Mouse (Mus musculus) urinary bladder, postnatal 25 days (tissue): ENCODE data around the gene Pex3.

Experiments used
- DNase-seq: peaks from one replicate; pipeline ENCODE4 v3.0.0; 2022; ENCODE audit warnings: low spot score

The Pex3 gene

GRCm38 (mm10) chr10:13552646-13553497 lies at the start of gene Pex3, which contains the start of gene Adat2:
Pex3 (minus strand) TSS chr10:13553142.
Adat2 (plus strand) TSS chr10:13552894.
- peak; percentile 88 for DNase-seq

GRCm38 (mm10) chr10:13600926-13601325 lies 48.0 kb upstream of the Pex3 start:
- no peak for DNase-seq

GRCm38 (mm10) chr10:13597491-13597890 lies 44.5 kb upstream of the Pex3 start:
- no peak for DNase-seq

DNA sequence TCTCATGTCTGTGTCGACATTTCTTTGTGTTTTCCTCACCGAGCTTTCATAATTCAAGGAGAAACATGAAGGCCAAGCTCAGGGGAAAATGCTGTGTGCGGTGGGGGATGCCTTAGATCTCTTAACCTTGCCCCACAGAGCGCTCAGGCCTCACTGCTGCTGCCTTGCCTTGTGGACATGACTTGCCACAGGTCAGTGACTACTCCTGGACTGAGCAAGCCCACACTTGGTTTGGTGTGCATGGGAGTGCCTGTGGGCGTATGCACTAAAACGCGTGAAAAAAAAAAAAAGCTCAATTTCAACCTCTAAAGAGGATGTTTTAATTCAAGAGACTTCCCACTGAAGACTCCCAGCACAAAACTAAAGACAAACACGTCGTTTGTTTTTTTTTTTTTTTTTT lies 43.9 kb upstream of the Pex3 start:
- no peak for DNase-seq

DNA sequence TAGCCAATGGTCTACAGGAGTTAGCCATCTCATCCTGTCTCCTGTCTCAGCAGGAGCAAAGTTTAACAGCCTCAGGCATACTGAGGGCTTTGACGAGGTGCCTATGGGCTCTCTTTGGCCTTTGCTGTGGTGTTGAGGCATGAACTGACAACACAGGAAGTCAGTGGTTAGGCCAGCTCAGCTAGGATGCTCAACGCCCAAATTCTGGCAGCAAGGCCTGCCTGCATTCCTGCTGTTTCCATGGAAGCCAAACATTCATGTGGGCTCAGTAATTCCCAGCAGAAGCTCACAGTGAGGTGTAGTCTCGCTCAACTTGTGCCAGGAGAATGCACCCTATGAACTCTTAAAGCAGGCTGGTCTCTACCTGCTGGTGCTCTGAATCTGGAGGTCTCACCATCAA lies 43.1 kb upstream of the Pex3 start:
- DNase-seq: no peak

GRCm38 (mm10) chr10:13593529-13593928 lies 40.6 kb upstream of the Pex3 start:
- no peak for DNase-seq

- DNase-seq: no peak
These were observed 39.3 kb upstream of the Pex3 start for GRCm38 (mm10) chr10:13592196-13592595.

GRCm38 (mm10) chr10:13587914-13588313 lies 35.0 kb upstream of the Pex3 start:
- no peak for DNase-seq

- no peak for DNase-seq
These were observed 24.2 kb upstream of the Pex3 start for GRCm38 (mm10) chr10:13577123-13577522.

DNA sequence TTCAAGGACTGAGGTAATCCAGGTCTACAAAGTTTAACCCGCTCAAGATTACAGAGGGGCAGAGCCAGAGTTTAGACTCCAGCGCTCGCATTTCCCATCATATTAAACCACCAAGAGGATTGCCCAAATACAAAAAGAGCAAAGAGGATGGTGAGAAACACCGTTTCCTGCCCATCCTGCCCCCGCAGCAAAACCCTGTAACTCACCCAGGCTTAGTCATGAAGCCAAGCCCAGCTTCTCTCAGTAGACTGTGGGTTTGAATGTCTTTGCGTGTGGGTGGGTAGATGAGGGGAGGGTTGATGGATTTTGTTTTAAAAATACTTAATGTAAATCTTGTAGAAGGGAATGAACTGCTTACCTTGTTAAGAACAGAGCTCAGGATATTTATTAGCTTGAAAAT lies 19.5 kb upstream of the Pex3 start:
- DNase-seq: no peak

DNA sequence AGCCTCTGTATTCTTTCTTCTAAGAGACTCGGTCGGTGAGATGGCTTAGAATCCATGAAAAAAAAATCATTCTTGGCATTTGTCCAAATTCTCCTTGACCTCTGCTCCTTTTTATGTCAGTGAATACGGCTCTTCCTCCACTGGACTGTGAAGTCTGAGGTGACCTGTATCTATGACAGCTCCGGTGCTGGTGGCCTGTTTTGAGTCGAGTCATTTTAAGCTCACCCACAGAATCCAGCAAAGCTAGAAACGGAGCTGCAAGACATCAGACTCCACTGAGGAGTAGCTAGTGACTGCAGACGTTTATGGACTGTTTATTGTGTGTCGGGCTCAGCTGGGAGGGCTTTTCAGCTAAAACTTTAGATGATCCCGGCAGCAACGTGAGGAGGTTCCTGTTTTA lies 19.1 kb upstream of the Pex3 start:
- DNase-seq: no peak

DNA sequence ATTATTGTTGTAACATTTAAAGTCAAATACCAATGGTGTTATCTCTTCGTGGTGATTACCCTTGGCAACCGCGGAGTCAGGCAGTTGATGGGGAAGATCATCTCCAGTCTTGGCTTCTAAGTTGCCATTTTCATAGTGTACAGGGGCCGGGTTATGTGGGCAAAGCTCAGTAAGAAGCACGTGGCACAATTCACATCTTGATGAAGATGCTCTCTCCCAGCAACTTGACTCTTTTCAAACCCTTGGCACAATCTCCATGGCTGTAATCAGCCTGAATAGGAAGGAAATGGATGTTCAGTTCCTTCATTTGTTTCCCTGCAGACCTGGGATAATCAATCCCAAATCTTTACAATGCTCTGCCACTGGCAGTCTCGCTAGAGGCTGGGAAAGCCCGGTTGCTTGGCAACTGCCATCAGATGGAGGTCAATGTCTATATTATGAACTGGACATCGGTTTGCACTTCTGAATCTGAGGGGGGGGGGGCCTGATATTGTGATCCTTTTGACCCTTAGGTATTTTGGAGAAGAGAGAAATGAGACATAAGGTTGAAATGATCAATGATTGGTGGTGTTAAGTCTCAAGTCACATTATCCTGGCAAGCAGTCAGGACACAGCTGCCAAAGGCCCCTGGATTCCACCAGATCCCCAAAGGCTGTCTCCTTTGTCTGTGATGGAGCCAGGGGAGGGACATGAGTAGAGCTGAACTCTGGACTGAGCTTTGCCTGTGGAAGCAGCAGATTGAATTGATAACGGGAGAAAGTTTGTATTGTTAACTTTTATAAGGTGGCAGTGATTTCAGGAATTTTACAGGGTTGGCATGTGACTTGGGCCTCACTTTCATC lies 18.0 kb upstream of the Pex3 start:
- DNase-seq: no peak

- no peak for DNase-seq
These were observed 16.9 kb upstream of the Pex3 start for GRCm38 (mm10) chr10:13569818-13570217.

DNA sequence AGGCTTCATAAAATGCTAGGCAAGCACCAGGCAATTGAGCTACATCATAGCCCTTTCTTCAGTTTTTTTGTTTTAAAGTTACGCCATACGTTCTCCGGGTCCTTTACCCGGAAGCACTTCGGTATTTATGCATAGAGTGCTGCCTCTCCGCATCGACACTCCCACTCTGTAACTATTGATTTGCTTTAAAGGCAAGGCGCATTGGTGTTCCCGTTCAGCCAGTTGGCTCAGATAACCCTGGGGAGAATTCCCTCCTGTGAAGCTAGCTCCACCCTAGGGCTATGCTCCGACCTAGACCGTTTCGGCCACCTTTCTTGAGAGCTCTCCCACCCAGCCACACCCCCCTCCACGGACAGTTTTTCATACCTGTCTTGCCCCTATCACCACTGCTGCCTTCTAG lies 13.5 kb upstream of the Pex3 start:
- no peak for DNase-seq

- DNase-seq: no peak
These were observed 12.1 kb upstream of the Pex3 start for GRCm38 (mm10) chr10:13565080-13565448.

DNA sequence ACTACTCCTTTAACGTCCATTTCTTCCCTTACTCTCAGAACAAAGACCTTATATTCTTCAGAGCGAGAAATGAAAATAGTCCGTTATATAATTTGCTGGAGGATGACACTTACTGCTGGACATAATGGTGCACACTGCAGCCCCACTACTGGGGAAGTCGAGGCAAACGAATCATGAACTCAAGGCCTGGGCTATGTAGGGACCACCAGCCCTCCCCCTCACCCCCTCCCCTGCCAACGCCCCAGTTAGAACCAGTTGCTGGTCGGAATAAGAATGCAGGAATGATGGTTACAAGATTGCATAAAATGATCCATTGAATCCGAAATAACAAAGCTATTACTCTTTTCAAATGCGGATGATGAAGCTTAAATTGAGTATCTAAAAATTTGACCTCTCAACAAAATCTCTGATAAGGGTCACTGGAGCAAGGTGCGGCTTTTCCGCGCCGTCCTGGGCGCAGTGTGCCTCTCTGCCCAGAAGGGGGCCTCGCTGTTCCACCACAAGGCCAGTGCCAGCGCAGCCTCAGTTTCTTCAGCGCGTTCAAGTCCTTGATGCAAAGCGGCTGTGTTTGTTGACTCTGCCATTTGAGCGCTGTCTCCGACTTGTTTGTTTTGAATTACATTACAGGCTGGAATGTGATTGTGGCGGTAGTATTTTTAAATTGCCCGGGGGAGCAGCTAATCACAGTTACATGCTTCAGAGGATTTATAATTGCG lies 11.6 kb upstream of the Pex3 start:
- DNase-seq: peak; percentile 68

DNA sequence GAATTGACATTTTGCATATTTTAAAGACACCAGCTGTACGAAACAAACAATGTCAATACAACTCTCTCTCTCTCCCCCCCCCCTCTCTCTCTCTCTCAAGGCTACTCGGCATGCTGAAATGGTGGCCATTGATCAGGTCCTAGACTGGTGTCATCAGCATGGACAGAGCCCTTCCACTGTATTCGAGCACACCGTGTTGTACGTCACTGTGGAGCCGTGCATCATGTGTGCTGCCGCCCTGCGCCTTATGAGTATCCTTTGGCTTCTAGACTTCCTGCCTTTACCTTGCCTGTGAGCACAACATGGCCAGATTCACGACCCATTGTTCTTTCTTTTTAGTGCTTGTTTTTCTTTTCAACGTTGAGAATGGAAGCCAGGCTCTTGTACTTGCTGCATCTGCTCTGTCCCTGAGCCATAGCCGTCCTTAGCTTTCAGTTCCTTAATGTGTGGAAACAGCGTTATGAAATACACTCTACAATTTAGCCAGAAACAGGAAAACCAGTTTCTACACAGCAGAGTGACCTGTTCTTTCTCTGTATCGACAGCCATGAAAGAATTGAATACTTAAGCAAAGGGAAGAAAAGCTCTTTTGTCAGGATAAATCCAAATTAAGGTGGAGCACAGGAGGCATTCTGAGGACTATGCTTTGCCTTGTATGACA lies 7.2 kb upstream of the Pex3 start:
- DNase-seq: no peak

DNA sequence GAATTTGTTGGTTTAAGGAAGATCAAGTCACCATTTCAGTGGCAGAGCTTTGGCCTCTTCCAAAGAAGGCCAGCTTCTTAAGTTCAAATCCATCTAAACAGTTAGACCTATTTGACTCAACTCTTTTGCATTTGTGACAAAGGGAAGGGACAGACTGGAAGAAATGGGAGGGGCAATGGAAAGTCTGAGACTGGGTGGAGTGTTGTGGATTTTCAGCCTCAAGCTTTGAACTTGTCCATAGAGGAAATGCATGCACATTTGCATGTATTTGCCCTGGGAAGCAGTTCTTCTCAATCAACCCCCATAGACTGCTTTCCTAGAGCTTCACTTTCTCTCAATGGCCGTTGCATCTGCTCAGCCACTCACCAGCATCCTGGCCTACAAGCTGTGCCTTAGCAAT lies 1.4 kb upstream of the Pex3 start:
- no peak for DNase-seq

DNA sequence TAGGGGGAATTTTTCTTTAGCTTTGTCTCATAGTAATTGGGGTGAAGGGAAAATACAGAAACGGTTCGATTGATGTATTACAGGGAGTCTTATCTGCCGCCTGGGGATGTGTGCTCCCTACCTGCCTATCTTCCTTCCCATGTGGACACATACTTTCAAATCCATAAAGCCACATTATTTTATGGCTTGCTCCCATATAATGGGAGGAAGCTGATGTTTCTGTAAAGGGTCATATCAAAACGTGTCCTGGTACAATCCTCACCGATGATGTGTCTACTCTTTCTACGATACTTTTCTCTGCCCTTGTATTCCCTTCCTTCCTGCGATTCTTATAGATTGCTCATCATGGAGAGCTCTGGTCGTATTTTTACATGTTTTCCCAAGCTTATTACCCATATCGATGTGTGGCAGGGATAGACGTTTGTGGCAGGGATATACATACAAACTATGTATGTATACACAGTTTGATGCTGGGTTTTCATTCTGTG lies 600 bp upstream of the Pex3 start:
- DNase-seq: no peak

DNA sequence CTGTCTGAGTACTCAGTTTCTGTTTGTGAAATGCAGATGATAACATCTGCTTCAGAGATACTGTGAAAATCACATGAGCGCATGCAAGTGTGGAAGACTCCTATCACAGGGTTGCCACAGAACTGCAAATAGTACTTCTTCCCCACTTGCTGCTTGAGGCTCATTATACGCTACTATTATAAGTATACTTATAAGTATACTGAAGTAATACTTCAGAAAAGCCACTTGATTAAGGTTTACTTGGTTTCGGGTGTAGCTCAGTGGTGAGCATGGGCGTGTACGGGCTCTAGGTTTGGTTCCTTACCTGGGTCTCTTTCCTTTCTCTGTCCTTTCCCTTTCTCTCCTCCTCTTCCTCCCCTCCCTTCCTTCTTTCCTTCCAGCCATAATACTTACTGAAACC lies 11.2 kb downstream of the Pex3 start:
- no peak for DNase-seq

DNA sequence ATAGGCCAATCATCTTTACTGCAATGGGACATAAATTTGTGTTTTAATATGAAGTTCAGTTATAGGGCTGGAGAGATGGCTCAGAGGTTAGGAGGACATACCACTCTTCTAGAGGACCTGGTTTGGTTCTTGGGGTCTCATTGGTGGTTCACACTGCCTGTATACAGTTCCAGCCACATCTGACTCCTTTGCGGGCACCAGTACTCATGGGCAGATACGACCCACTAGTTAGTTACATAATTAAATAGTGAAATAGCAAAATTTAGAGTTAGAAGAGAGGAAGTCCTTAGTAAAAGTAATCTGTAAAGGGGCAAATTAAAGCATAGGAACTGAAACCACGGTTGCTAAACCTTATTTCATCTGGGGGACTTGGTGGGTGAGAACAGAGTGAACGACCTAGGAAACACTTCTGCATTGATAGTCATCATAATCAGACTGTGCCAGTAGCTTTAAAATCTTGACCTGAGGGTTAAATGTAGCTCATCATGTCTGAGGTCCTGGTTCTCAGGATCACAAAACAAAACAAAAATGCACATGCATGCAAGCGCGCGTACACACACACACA lies 13.1 kb downstream of the Pex3 start:
- no peak for DNase-seq

DNA sequence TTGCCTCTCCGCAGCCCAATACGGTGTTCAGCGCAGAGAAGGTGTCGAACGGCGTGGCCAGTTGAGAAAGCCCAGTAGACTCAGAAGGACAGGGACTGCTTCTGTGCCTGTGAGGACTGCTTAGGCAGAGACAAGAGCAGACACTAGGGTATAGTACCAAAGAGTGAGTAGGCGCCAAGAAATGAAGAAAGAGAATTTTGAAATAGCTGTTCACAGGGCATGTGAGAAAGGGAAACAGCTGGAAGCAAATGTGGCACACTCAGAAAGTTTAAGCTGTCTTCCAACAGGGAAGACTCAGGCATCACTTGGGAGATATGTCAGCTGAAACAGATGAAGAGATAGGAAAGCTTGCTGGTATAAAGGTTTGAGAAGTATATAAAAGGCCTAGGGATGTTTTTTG lies 16.2 kb downstream of the Pex3 start:
- no peak for DNase-seq
